Mouse (Mus musculus) heart, adult 2 months (tissue): ENCODE measurements around the gene Stab2. TPM values are rescaled to one million over a fixed set of nuclear protein-coding genes. Genes with fewer than 3 reads are reported as not detected.

Experiments used
- DNase-seq, 2 experiments: peaks; one replicate each; pipeline ENCODE4 v3.0.0; 2021
- H3K27ac ChIP-seq: fragments of 200-600 bp; 2 replicates; pipeline ENCODE4 v1.8.1; 2022
- H3K27me3 ChIP-seq: fragments of 200-500 bp; 2 replicates; pipeline ENCODE4 v1.6.1; 2012; ENCODE audit warnings: mild to moderate bottlenecking, low read length, inconsistent platforms, mixed read lengths; ENCODE audit not compliant: control insufficient read depth, insufficient read depth
- H3K36me3 ChIP-seq: fragments of 200-500 bp; 2 replicates; pipeline ENCODE4 v1.6.1; 2012; ENCODE audit warnings: low read length, inconsistent platforms; ENCODE audit not compliant: control insufficient read depth, insufficient read depth
- H3K4me1 ChIP-seq: fragments of 200-500 bp; 2 replicates; pipeline ENCODE4 v1.6.1; 2011; ENCODE audit warnings: low read length; ENCODE audit not compliant: control insufficient read depth, insufficient read depth
- H3K4me3 ChIP-seq: fragments of 200-600 bp; 2 replicates; pipeline ENCODE4 v1.8.1; 2022
- H3K79me2 ChIP-seq: fragments of 200-500 bp; replicated peaks from 2 replicates; pipeline ENCODE4 v1.6.1; 2012; ENCODE audit warnings: mild to moderate bottlenecking, inconsistent platforms, low read length, moderate library complexity, mixed read lengths; ENCODE audit not compliant: control insufficient read depth, insufficient read depth
- H3K9ac ChIP-seq: fragments of 200-500 bp; 2 replicates; pipeline ENCODE4 v1.6.1; 2012; ENCODE audit warnings: low read depth, mild to moderate bottlenecking, control low read depth, inconsistent platforms, low read length, mixed read lengths
- CTCF ChIP-seq: fragments of 200-600 bp; IDR thresholded peaks from 2 replicates; pipeline ENCODE4 v1.8.1; 2022; ENCODE audit warnings: antibody characterized with exemption, mild to moderate bottlenecking, moderate library complexity
- EP300 ChIP-seq: fragments of 200-500 bp; IDR thresholded peaks from 2 replicates; pipeline ENCODE4 v1.6.1; 2011; ENCODE audit warnings: low read depth, low read length, control low read depth; ENCODE audit not compliant: insufficient read depth
- POLR2A ChIP-seq: fragments of 200-500 bp; IDR thresholded peaks from 2 replicates; pipeline ENCODE4 v1.6.1; 2011; ENCODE audit warnings: mild to moderate bottlenecking, low read depth, low read length, control low read depth; ENCODE audit not compliant: insufficient read depth
- WGBS: fragments of 180-500 bp; shearing (Covaris S2); methylation state at CpG from one replicate; pipeline ENCODE4 v1.1.7; 2018; 5-methylcytosine and 5-hydroxymethylcytosine counted together
- intact Hi-C: fragments of 180-260 bp; cut with DNase I; formaldehyde crosslinking; loops from one replicate; pipeline ENCODE4 v1.15.1; 2025
- polyA plus RNA-seq: library from polyadenylated mRNA; depleted of rRNA; stranded (reverse); fragments of >200 nt; gene quantifications from 2 replicates; pipeline ENCODE4 v1.2.3, GENCODE M21; 2012
- total RNA-seq, 2 experiments: library from RNA; stranded (reverse); gene quantifications; 2 replicates each; pipeline ENCODE4 v1.2.3; 2021

Stab2 gene
- total and polyA plus RNA-seq, 3 experiments, result 0.23 to 0.53 (median 0.29) TPM

DNA sequence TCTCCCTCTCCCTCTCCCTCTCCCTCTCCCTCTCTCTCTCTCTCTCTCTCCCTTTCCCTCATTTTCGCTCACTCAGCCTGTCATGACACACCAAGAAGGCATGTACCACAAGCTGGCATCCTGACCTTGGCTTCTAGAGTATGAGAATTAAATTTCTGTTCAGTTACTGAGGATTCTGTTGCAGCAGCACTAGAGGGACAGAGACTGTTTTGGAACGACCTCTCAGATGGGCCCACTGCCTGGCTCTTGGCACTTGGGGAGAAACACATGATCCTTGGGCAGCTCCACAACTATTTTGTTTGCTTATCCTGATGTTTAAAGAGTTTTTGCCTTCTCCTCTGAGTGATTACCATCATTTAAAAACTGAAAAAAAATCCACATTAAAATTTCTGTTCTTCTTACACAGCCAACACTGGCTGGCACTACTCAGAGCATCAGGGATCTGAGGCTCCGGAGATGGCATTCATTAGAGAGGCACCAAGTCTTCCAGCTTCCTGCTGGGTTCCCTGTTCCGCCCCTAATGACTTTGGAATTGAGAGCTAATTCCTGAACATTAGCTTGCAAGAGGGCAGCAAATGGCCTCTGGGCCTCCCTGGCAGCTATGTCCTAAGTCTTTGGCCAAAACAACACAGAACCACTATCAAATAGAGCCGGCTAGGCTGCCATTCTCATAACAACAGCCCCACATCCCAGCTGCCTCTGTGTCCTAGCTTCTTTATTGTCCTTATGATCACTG lies 127.6 kb downstream of the Stab2 start:
- Histone ChIP-seq H3K4me1 (no peaks in the 10 kb centered on the region; the same call in 1 of the 2 replicates), H3K4me3 (no peak overlapping the region), H3K79me2 (no peaks in the 10 kb centered on the region), H3K27me3 (no peaks in the 10 kb centered on the region), H3K27ac (no peak overlapping the region), H3K9ac (no peak overlapping the region), H3K36me3 (no peaks in the 10 kb centered on the region)
- DNase-seq, result no peak
- intact Hi-C loops, result no loop called here
- 59% methylated on average over 5 of the region's 5 CpGs for WGBS
- no peak for TF ChIP-seq EP300
- no peak for TF ChIP-seq CTCF
- TF ChIP-seq POLR2A, result no peak

DNA sequence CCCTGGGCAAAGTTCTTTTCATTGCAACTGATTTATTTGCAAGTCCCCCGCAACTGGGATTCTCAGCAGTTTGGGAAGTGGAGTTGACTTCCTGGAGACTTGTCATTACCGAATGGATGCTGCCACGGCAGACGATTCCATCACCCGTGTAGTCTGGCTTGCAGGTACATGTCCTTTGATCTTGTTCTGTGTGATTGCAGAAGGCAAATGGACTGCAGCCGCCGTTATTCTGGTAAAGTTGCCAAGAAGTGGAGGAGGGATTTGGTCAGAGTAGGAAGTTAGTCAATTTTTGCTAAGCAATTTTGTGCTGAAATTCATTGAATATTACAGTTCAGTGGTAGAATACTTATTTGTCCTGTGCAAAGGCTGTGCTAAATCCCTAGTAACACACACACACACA lies 129.1 kb downstream of the Stab2 start:
- H3K27me3 ChIP-seq, result no peaks in the 10 kb centered on the region
- no peaks in the 10 kb centered on the region for H3K79me2 ChIP-seq
- H3K27ac ChIP-seq, result no peak overlapping the region
- DNase-seq, result no peak
- H3K4me1 ChIP-seq, result no peaks in the 10 kb centered on the region; the same call in 1 of the 2 replicates
- no peak overlapping the region for H3K9ac ChIP-seq
- WGBS, result 84% methylated on average over 7 of the region's 7 CpGs
- no peak overlapping the region for H3K4me3 ChIP-seq
- TF ChIP-seq POLR2A (no peak), EP300 (no peak), CTCF (no peak)
- intact Hi-C loops, result no loop called here
- no peaks in the 10 kb centered on the region for H3K36me3 ChIP-seq

GRCm38 (mm10) chr10:86872591-86872990 lies 135.2 kb downstream of the Stab2 start:
- no peak overlapping the region for H3K4me3 ChIP-seq
- no peaks in the 10 kb centered on the region for H3K79me2 ChIP-seq
- intact Hi-C loops, result no loop called here
- DNase-seq, result no peak
- H3K9ac ChIP-seq, result no peak overlapping the region
- H3K36me3 ChIP-seq, result no peaks in the 10 kb centered on the region
- TF ChIP-seq EP300 (no peak), POLR2A (no peak), CTCF (no peak)
- no peak overlapping the region for H3K27ac ChIP-seq
- no peaks in the 10 kb centered on the region for H3K4me1 ChIP-seq
- 52% methylated on average over 5 of the region's 5 CpGs for WGBS
- H3K27me3 ChIP-seq, result no peaks in the 10 kb centered on the region

DNA sequence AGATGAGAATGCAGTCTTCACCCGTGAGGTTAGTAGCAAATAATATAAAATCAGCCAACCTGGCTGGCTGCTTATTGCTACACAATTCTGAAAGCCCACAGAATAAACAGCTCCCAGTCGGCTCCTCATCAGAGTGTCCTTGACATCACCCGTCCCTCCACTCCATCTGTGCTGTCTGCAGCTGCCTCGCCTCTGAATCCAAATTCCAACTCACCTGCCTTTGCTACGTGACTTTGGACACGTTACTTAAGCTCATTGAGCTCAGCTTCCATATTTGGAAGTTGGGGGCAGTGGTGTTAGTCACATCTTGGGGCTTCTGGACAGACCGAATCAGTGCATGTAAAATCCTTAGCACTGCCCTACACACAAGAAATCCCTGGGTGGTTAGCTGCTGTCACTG lies 135.7 kb downstream of the Stab2 start:
- H3K79me2 ChIP-seq, result no peaks in the 10 kb centered on the region
- no peaks in the 10 kb centered on the region for H3K36me3 ChIP-seq
- no peak overlapping the region for H3K27ac ChIP-seq
- H3K4me1 ChIP-seq, result no peaks in the 10 kb centered on the region
- no peak overlapping the region for H3K9ac ChIP-seq
- no peak for DNase-seq
- H3K27me3 ChIP-seq, result no peaks in the 10 kb centered on the region
- H3K4me3 ChIP-seq, result no peak overlapping the region
- no peak for TF ChIP-seq EP300
- TF ChIP-seq CTCF, result no peak
- TF ChIP-seq POLR2A, result no peak
- intact Hi-C loops, result no loop called here
- WGBS, result 56% methylated on average over 7 of the region's 7 CpGs

DNA sequence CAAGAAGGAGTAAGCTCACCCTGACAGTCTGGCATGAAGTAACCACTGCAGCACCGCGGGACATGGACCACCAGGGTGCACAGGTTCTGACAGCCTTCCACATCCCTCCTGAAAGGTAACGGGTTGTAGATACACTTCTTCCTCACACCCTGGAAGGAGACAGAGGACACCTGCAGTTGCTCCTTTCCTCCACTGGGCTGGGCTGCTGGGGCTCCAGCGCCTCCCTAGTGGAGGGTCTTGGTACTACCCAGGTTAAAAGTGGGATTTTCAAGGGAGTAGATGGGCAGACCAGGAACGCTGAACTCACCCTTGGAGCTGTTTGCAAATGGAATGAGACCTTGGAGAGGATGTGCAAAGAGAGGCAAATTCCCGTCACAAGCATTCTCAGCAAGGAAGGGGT lies 144.4 kb downstream of the Stab2 start:
- no peak overlapping the region for H3K27ac ChIP-seq
- TF ChIP-seq CTCF (peak; percentile 49), EP300 (no peak), POLR2A (no peak)
- H3K4me1 ChIP-seq, result no peaks in the 10 kb centered on the region
- H3K79me2 ChIP-seq, result no peaks in the 10 kb centered on the region
- H3K27me3 ChIP-seq, result no peaks in the 10 kb centered on the region
- DNase-seq, result no peak
- H3K9ac ChIP-seq, result no peak overlapping the region
- intact Hi-C loops, result no loop called here
- no peak overlapping the region for H3K4me3 ChIP-seq
- H3K36me3 ChIP-seq, result no peaks in the 10 kb centered on the region
- WGBS, result 84% methylated on average over 6 of the region's 6 CpGs

DNA sequence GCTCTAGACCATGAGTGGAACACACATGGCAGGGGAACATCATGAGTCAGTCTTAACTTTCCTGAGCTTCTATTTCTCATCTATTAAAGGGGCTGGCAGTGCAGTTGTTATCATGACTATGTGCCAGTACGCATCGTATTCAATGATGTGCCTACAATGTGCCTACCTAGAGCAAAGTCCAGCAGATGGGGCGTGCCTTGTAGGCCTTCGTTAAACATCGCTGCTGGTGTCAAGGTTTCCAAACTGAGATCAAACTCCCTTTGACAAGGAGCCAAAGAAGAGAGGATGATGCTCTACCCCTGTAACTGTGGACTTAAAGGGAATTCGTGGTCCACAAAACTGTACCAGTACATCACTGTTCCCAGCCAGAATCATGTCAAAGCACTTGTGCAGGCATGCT lies 145.3 kb downstream of the Stab2 start:
- WGBS, result 87% methylated on average over 6 of the region's 6 CpGs
- Histone ChIP-seq H3K27me3 (no peaks in the 10 kb centered on the region), H3K36me3 (no peaks in the 10 kb centered on the region), H3K79me2 (no peaks in the 10 kb centered on the region), H3K4me1 (no peaks in the 10 kb centered on the region), H3K27ac (no peak overlapping the region), H3K4me3 (no peak overlapping the region), H3K9ac (no peak overlapping the region)
- TF ChIP-seq EP300 (no peak), POLR2A (no peak), CTCF (no peak)
- intact Hi-C loops, result no loop called here
- DNase-seq, result no peak
